Mouse (Mus musculus) ES-E14 (cell line): Measurements from ENCODE around the gene Sowahb. TPM values are rescaled to one million over a fixed set of nuclear protein-coding genes. Genes with fewer than 3 reads are reported as not detected.

ENCODE experiments used
- DNase-seq: peaks from one replicate; pipeline ENCODE4 v3.0.0-alpha.2; 2013; ENCODE audit warnings: low read depth, low spot score
- H3K27ac ChIP-seq: 2 replicates; pipeline ENCODE4 v1.5.1; 2012; ENCODE audit warnings: low read depth, mild to moderate bottlenecking, low read length, moderate library complexity, mixed read lengths; ENCODE audit not compliant: poor library complexity, insufficient read depth, severe bottlenecking
- H3K36me3 ChIP-seq: 2 replicates; pipeline ENCODE4 v1.6.1; 2012; ENCODE audit warnings: mild to moderate bottlenecking, low read length, moderate library complexity, mixed read lengths; ENCODE audit not compliant: control insufficient read depth, poor library complexity, insufficient read depth, severe bottlenecking
- H3K4me1 ChIP-seq, 2 experiments: fragments of 150-350 bp in 1 of 2; sonication (generic) in 1 of 2; 2 replicates each; pipeline ENCODE4 v1.6.1; 2012; ENCODE audit warnings: low read length in 2 of 2, mild to moderate bottlenecking in 1 of 2, mixed read lengths in 1 of 2; ENCODE audit not compliant: control insufficient read depth in 2 of 2, insufficient read depth in 2 of 2, poor library complexity in 1 of 2
- H3K4me3 ChIP-seq, 2 experiments: fragments of 150-350 bp in 1 of 2; sonication (generic) in 1 of 2; 2 replicates each; pipeline ENCODE4 v1.5.1; 2012; ENCODE audit warnings: low read length in 2 of 2, low read depth in 1 of 2, mild to moderate bottlenecking in 1 of 2, mixed read lengths in 1 of 2; ENCODE audit not compliant: insufficient read depth in 1 of 2, poor library complexity in 1 of 2, severe bottlenecking in 1 of 2
- H3K9ac ChIP-seq: 2 replicates; pipeline ENCODE4 v1.6.1; 2012; ENCODE audit warnings: low read depth, mild to moderate bottlenecking, low read length, mixed read lengths; ENCODE audit not compliant: poor library complexity, insufficient read depth, severe bottlenecking
- H3K9me3 ChIP-seq: fragments of 150-350 bp; sonication (generic); 2 replicates; pipeline ENCODE4 v1.6.1; 2012; ENCODE audit warnings: low read depth, mild to moderate bottlenecking, low read length; ENCODE audit not compliant: control insufficient read depth, insufficient read depth
- CHD2 ChIP-seq: IDR thresholded peaks from 2 replicates; pipeline ENCODE4 v1.6.1; 2014; ENCODE audit warnings: mild to moderate bottlenecking, low read depth, low read length, inconsistent platforms
- HCFC1 ChIP-seq: IDR thresholded peaks from 2 replicates; pipeline ENCODE4 v1.6.1; 2012; ENCODE audit warnings: low read length, inconsistent platforms, borderline replicate concordance; ENCODE audit not compliant: insufficient read depth
- MAFK ChIP-seq: IDR thresholded peaks from 2 replicates; pipeline ENCODE4 v1.6.1; 2014; ENCODE audit warnings: mild to moderate bottlenecking, low read depth, low read length, inconsistent platforms; ENCODE audit not compliant: insufficient read depth
- ZC3H11A ChIP-seq: IDR thresholded peaks from 2 replicates; pipeline ENCODE4 v1.6.1; 2012; ENCODE audit warnings: low read depth, mild to moderate bottlenecking, inconsistent platforms, low read length, borderline replicate concordance
- ZNF384 ChIP-seq: IDR thresholded peaks from 2 replicates; pipeline ENCODE4 v1.6.1; 2012; ENCODE audit warnings: low read depth, low read length, inconsistent platforms
- in situ Hi-C, 2 experiments: fragments of 600-800 bp; cut with MboI; formaldehyde crosslinking; loops; one replicate each; pipeline ENCODE4 v1.15.1; 2025; ENCODE audit warnings: low sequenced_read_pairs in 2 of 2, inconsistent platforms in 1 of 2; ENCODE audit not compliant: unreplicated experiment in 2 of 2
- total RNA-seq: library from RNA; depleted of rRNA; stranded (reverse); fragments of 300-350 nt; gene quantifications from 2 replicates; pipeline ENCODE4 v1.2.3, GENCODE M21; 2012

Sowahb gene
- total RNA-seq, 1 experiment = 1.9 TPM

DNA sequence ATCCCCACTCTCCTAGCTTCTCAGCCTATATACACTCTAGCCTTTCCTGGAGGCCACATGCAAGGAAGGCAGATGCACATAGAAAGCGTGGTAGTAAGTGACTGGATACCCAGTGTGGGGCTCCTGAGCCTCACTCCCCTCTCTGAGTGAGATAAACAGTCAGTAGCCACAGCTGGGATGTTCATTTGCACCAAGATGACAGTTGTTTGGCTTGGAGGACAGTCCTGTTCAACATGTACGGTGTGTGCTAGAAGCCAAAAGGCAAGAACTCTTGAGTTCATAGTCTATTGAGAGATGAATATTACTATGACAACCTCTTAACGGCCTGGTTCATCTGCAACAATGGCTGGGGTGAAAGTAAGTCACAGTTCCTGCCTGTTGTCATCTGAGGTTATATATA is 46.4 kb upstream of the Sowahb start:
- peaks cover 0 to 6% of the 10 kb centered on the region in 2 experiments; a peak in 2 of 4 replicates for H3K4me1 ChIP-seq
- no peak for TF ChIP-seq HCFC1
- TF ChIP-seq CHD2 = no peak
- no peak for TF ChIP-seq ZNF384
- TF ChIP-seq MAFK = no peak
- no peak for TF ChIP-seq ZC3H11A
- no peaks in the 10 kb centered on the region for H3K9me3 ChIP-seq
- H3K27ac ChIP-seq = no peak overlapping the region
- H3K4me3 ChIP-seq = no peak overlapping the region
- H3K36me3 ChIP-seq = no peaks in the 10 kb centered on the region
- in situ Hi-C loops = no loop called here
- no peak for DNase-seq
- no peak overlapping the region for H3K9ac ChIP-seq

GRCm38 (mm10) chr5:93085900-93086299 is 41.1 kb upstream of the Sowahb start:
- TF ChIP-seq ZNF384 = no peak
- no peak for TF ChIP-seq MAFK
- TF ChIP-seq ZC3H11A = no peak
- no peak for TF ChIP-seq HCFC1
- no peak for TF ChIP-seq CHD2
- in situ Hi-C loops = no loop called here
- no peak overlapping the region for H3K9ac ChIP-seq
- H3K4me1 ChIP-seq = no peaks in the 10 kb centered on the region
- no peak for DNase-seq
- no peak overlapping the region for H3K4me3 ChIP-seq
- no peaks in the 10 kb centered on the region for H3K9me3 ChIP-seq
- H3K36me3 ChIP-seq = no peaks in the 10 kb centered on the region
- H3K27ac ChIP-seq = no peak overlapping the region

DNA sequence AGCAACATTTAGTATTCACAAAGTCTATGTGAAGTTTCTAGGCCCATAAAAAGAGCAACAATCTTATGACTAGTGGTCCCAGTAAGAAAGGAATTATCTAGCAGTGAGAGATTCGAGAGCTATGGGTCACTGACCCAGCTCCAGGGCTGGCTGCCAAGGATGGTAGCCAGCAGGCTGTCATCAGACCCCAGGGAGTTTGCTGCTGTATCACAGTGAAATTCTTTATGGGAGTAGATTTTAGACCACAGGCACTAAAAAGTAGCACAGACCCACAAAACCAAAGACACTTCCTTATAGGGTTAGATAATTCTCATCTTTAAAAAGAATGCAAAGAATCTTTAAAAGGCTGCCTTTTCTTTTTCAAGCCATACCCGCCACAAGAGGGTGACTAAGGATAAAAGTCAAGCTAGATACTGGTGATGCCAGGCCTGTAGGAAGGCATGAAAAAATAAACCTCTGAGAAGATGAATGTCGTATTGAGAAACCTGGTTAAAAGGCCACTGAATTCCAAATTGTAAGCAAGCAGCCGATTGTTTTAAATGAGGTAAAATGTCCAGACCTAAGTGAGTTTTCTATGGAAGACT is 40.3 kb upstream of the Sowahb start:
- H3K27ac ChIP-seq = no peak overlapping the region
- H3K9ac ChIP-seq = no peak overlapping the region
- TF ChIP-seq MAFK = no peak
- TF ChIP-seq ZNF384 = no peak
- no peak for TF ChIP-seq HCFC1
- no peak for TF ChIP-seq ZC3H11A
- no peak for TF ChIP-seq CHD2
- DNase-seq = no peak
- H3K4me1 ChIP-seq = peaks cover 0 to 5% of the 10 kb centered on the region in 2 experiments; a peak in 1 of 4 replicates
- in situ Hi-C loops = no loop called here
- H3K36me3 ChIP-seq = no peaks in the 10 kb centered on the region
- no peaks in the 10 kb centered on the region for H3K9me3 ChIP-seq
- no peak overlapping the region for H3K4me3 ChIP-seq

- in situ Hi-C loops = no loop called here
- no peak for TF ChIP-seq CHD2
- no peak for TF ChIP-seq MAFK
- TF ChIP-seq HCFC1 = no peak
- no peak for TF ChIP-seq ZC3H11A
- TF ChIP-seq ZNF384 = no peak
- DNase-seq = no peak
These were observed 34.8 kb upstream of the Sowahb start for GRCm38 (mm10) chr5:93079596-93079995.

More at GRCm38 (mm10) chr5:93079596-93079995, 34.8 kb upstream of the Sowahb start:
- no peak overlapping the region for H3K27ac ChIP-seq
- no peak overlapping the region for H3K9ac ChIP-seq
- peaks cover 0 to 5% of the 10 kb centered on the region in 2 experiments; a peak in 1 of 4 replicates for H3K4me1 ChIP-seq
- no peak overlapping the region for H3K4me3 ChIP-seq
- no peaks in the 10 kb centered on the region for H3K36me3 ChIP-seq
- no peaks in the 10 kb centered on the region for H3K9me3 ChIP-seq
